Mouse (Mus musculus) MEL (cell line): ENCODE data around the gene Gm10203.

ENCODE experiments used
- BHLHE40 ChIP-seq: IDR thresholded peaks from 2 replicates; pipeline ENCODE4 v1.6.1; 2012; ENCODE audit warnings: low read depth, mild to moderate bottlenecking, inconsistent platforms, low read length, improper control_type of control experiment, borderline replicate concordance
- CTCF ChIP-seq, 3 experiments: IDR thresholded peaks in 2 of 3; conservative IDR thresholded peaks in 1 of 3; 2 replicates each; pipeline ENCODE4 v1.5.1; 2011 to 2012; ENCODE audit warnings: low read length in 3 of 3, low read depth in 2 of 3, mild to moderate bottlenecking in 2 of 3, improper control_type of control experiment in 1 of 3, inconsistent platforms in 1 of 3, mixed read lengths in 1 of 3, moderate library complexity in 1 of 3; ENCODE audit not compliant: control insufficient read depth in 1 of 3, insufficient read depth in 1 of 3, poor library complexity in 1 of 3, severe bottlenecking in 1 of 3
- EP300 ChIP-seq, 2 experiments: IDR thresholded peaks; 2 replicates each; pipeline ENCODE4 v1.6.1; 2011; ENCODE audit warnings: improper control_type of control experiment in 2 of 2, low read length in 2 of 2, low read depth in 1 of 2, mild to moderate bottlenecking in 1 of 2
- KAT2A ChIP-seq: conservative IDR thresholded peaks from 2 replicates; pipeline ENCODE4 v1.6.1; 2012; ENCODE audit warnings: low read depth, low read length, improper control_type of control experiment, inconsistent platforms
- POLR2A ChIP-seq, 2 experiments: IDR thresholded peaks; 2 replicates each; pipeline ENCODE4 v1.6.1; 2011 to 2012; ENCODE audit warnings: low read length in 2 of 2, mild to moderate bottlenecking in 2 of 2, control low read depth in 1 of 2, improper control_type of control experiment in 1 of 2, low read depth in 1 of 2, moderate library complexity in 1 of 2; ENCODE audit not compliant: control insufficient read depth in 1 of 2, insufficient read depth in 1 of 2, poor library complexity in 1 of 2
- TAL1 ChIP-seq: IDR thresholded peaks from 2 replicates; pipeline ENCODE4 v1.6.1; 2012; ENCODE audit warnings: mild to moderate bottlenecking, inconsistent platforms, low read length, moderate library complexity, mixed read lengths

- no peak for TF ChIP-seq CTCF (IDR thresholded peaks at IDR 0.05 in 2 of 3, conservative IDR thresholded peaks at IDR 0.05 in 1 of 3; ENCODE audit: control insufficient read depth in 1 of 3, insufficient read depth in 1 of 3, low read depth in 2 of 3, low read length in 3 of 3, poor library complexity in 1 of 3, severe bottlenecking in 1 of 3)
- no peak for TF ChIP-seq KAT2A
- TF ChIP-seq EP300 (IDR thresholded peaks at IDR 0.05; ENCODE audit: low read depth in 1 of 2, low read length in 2 of 2): no peak
- no peak for TF ChIP-seq POLR2A (IDR thresholded peaks at IDR 0.05; ENCODE audit: control insufficient read depth in 1 of 2, insufficient read depth in 1 of 2, low read depth in 1 of 2, low read length in 2 of 2, poor library complexity in 1 of 2)
- TF ChIP-seq BHLHE40: no peak
- no peak for TF ChIP-seq TAL1
Observed at GRCm38 (mm10) chr6:149108909-149109308, 21.1 kb upstream of the Gm10203 start.
